Mouse (Mus musculus) lung, postnatal 36 days (tissue): Measurements from ENCODE around the gene Ankrd22.

Source experiments
- DNase-seq: peaks from one replicate; pipeline ENCODE4 v3.0.0; 2022; ENCODE audit warnings: mixed read lengths

The Ankrd22 gene

GRCm38 (mm10) chr19:34078130-34078529 is 87.7 kb downstream of the Ankrd22 start:
- no peak for DNase-seq

- DNase-seq: no peak
Measured at GRCm38 (mm10) chr19:34074239-34074638, 91.6 kb downstream of the Ankrd22 start.
